Mouse (Mus musculus) embryonic facial prominence, embryonic 12.5 days (tissue): ENCODE results near the gene Gm36210. TPM values are rescaled to one million over a fixed set of nuclear protein-coding genes. Genes with fewer than 3 reads are reported as not detected.
A peak's percentile ranks its signal among the peaks of the same experiment; 100 is the strongest.

Experiments
- ATAC-seq: fragments of 200-750 bp; cut with Nextera tagmentation; 2 replicates; pipeline ENCODE4 v1.8.0; 2017; ENCODE audit not compliant: insufficient number of reproducible peaks, insufficient read depth, low FRiP score, low TSS enrichment
- H3K27ac ChIP-seq: fragments of 300-500 bp; sonication (generic); 2 replicates; pipeline ENCODE4 v1.5.1; 2016; ENCODE audit warnings: mild to moderate bottlenecking
- H3K27me3 ChIP-seq: fragments of 300-500 bp; sonication (generic); 2 replicates; pipeline ENCODE4 v1.6.1; 2016; ENCODE audit warnings: mild to moderate bottlenecking, moderate library complexity
- H3K36me3 ChIP-seq: fragments of 300-500 bp; sonication (generic); 2 replicates; pipeline ENCODE4 v1.6.1; 2016; ENCODE audit warnings: mild to moderate bottlenecking
- H3K4me1 ChIP-seq: fragments of 300-500 bp; sonication (generic); 2 replicates; pipeline ENCODE4 v1.6.1; 2016
- H3K4me2 ChIP-seq: fragments of 300-500 bp; sonication (generic); replicated peaks from 2 replicates; pipeline ENCODE4 v1.6.1; 2016; ENCODE audit warnings: mild to moderate bottlenecking, moderate library complexity
- H3K4me3 ChIP-seq: fragments of 300-500 bp; sonication (generic); 2 replicates; pipeline ENCODE4 v1.5.1; 2016; ENCODE audit warnings: mild to moderate bottlenecking
- H3K9ac ChIP-seq: fragments of 300-500 bp; sonication (generic); 2 replicates; pipeline ENCODE4 v1.6.1; 2016; ENCODE audit warnings: mild to moderate bottlenecking, moderate library complexity
- H3K9me3 ChIP-seq: fragments of 300-500 bp; sonication (generic); 2 replicates; pipeline ENCODE4 v1.6.1; 2016; ENCODE audit warnings: mild to moderate bottlenecking, moderate library complexity
- WGBS: fragments of 180-500 bp; shearing (Covaris S2); methylation state at CpG from one replicate; pipeline ENCODE4 v1.1.7; 2016; 5-methylcytosine and 5-hydroxymethylcytosine counted together
- polyA plus RNA-seq: library from polyadenylated mRNA; unstranded; fragments of >200 nt; fragmentation: Nextera tagmentation; extraction: Ambion mirVana; gene quantifications from 2 replicates; pipeline ENCODE4 v1.2.1, GENCODE M21; 2016

Gm36210 gene
- polyA plus RNA-seq, 1 experiment from 2014 or later, result not detected

DNA sequence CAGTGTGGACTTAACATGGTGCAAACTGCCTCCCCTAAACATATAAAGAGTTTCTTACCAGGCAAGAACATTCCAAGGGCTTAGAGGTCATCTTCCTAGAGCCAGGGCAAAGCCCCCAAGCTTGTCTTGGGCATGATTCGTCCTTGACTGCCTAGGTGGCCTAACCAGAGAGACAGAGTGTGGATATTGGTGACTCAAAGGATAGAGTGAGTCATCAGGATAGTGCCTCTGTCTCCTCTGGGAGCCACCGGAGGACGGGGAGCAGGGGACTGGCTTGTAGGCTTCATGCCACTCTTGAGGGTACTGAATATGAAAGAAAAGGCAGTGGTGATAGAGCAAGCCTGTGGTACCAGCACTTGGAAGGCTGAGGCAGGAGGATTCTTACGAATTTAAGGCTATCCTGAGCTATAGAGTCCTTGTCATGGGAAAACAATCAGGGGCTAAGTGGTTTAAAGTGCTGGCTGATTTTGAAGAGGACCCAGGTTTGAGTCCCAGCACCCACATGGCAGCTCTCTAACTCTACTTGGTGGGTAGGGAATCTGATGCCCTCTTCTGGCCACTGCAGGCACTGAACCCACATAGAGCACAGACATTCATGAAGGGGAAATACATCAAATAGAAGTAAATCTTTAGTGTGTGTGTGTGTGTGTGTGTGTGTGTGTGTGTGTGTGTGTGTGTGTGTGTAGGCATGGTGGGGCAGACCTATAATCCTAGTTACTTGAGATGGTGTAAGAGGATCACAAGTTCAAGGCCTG, 28.0 kb upstream of the Gm36210 start:
- no peak overlapping the region for H3K4me2 ChIP-seq
- H3K27me3 ChIP-seq, result no peaks in the 10 kb centered on the region
- H3K4me3 ChIP-seq, result no peak overlapping the region
- WGBS, result 79% methylated on average over 4 of the region's 4 CpGs
- no peak for ATAC-seq
- no peaks in the 10 kb centered on the region for H3K36me3 ChIP-seq
- no peak overlapping the region for H3K9ac ChIP-seq
- peaks cover 7% of the 10 kb centered on the region; the same call in 1 of the 2 replicates for H3K9me3 ChIP-seq
- H3K27ac ChIP-seq, result no peak overlapping the region
- no peaks in the 10 kb centered on the region for H3K4me1 ChIP-seq

GRCm38 (mm10) chr7:4933103-4933502, 26.8 kb upstream of the Gm36210 start:
- ATAC-seq, result no peak
- Histone ChIP-seq H3K36me3 (no peaks in the 10 kb centered on the region), H3K4me2 (no peak overlapping the region), H3K9me3 (peaks cover 7% of the 10 kb centered on the region; the same call in 1 of the 2 replicates), H3K9ac (no peak overlapping the region), H3K27ac (no peak overlapping the region), H3K4me1 (no peaks in the 10 kb centered on the region), H3K4me3 (no peak overlapping the region), H3K27me3 (no peaks in the 10 kb centered on the region)
- 76% methylated on average over 12 of the region's 12 CpGs for WGBS

- no peak overlapping the region for H3K27ac ChIP-seq
Observed at GRCm38 (mm10) chr7:4928323-4928722, 22.0 kb upstream of the Gm36210 start.

GRCm38 (mm10) chr7:4927711-4928110, 21.4 kb upstream of the Gm36210 start:
- Histone ChIP-seq H3K36me3 (no peaks in the 10 kb centered on the region), H3K9me3 (no peaks in the 10 kb centered on the region), H3K4me2 (no peak overlapping the region), H3K4me3 (no peak overlapping the region), H3K27ac (no peak overlapping the region), H3K9ac (no peak overlapping the region), H3K4me1 (peaks cover 49% of the 10 kb centered on the region), H3K27me3 (no peaks in the 10 kb centered on the region)
- WGBS, result 60% methylated on average over 8 of the region's 8 CpGs
- ATAC-seq, result no peak

More at GRCm38 (mm10) chr7:4928323-4928722, 22.0 kb upstream of the Gm36210 start:
- WGBS, result 83% methylated on average over 17 of the region's 17 CpGs
- no peaks in the 10 kb centered on the region for H3K9me3 ChIP-seq
- H3K4me1 ChIP-seq, result peaks cover 43% of the 10 kb centered on the region
- H3K9ac ChIP-seq, result no peak overlapping the region
- no peaks in the 10 kb centered on the region for H3K36me3 ChIP-seq
- H3K4me3 ChIP-seq, result no peak overlapping the region
- no peak for ATAC-seq
- H3K4me2 ChIP-seq, result no peak overlapping the region
- no peaks in the 10 kb centered on the region for H3K27me3 ChIP-seq

- no peaks in the 10 kb centered on the region for H3K36me3 ChIP-seq
- no peak overlapping the region for H3K9ac ChIP-seq
- H3K4me2 ChIP-seq, result no peak overlapping the region
- no peak for ATAC-seq
- H3K9me3 ChIP-seq, result no peaks in the 10 kb centered on the region
- 74% methylated on average over 16 of the region's 16 CpGs for WGBS
- H3K27ac ChIP-seq, result no peak overlapping the region
- H3K27me3 ChIP-seq, result no peaks in the 10 kb centered on the region
- no peak overlapping the region for H3K4me3 ChIP-seq
- peaks cover 58% of the 10 kb centered on the region for H3K4me1 ChIP-seq
Observed at GRCm38 (mm10) chr7:4926849-4927248, 20.5 kb upstream of the Gm36210 start.

DNA sequence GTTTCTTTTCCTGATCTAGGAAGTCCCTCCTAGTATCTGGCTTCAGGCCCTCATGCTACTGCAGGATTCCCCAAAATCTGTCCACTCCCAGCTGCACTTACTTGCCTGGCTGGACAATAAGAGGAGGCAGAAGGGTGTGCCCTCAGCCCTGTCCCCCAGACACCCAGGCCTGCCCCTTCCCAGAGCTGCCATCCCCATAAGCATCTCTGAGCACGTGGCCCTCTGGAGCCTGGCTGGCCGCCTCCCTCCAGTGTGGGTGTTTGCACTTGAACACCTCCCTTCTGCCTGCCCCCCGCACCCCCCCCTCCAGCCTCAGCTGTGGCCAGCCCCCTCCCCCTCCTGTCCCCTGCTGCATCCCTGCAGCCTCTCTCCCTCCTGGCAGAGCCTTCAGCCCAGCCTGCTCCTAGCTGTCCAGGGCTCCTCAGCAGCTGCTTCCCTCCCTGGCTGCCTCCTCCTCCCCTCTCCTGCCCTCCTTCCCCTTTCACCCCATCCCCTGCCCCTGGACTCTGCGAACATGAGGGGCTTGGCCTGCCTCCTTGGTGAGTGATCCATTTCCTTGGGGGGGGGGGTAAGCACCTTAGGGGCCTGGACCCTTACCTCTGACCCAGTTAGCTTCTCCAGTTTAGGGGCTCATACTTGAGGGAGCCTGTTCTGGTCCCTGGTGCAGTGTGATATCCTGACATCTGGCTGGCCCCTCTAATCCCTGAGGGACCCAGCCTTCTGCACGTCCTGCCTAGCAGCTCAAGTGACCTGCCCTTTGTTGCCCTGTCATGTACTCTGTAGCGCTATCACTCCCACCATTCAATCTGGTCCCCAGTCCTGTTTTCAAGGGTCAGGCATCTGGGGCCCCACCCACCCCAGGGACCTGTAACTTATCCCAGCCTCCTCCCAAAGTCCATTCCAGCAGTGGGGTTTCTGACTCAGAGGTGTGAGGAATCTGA, 19.4 kb upstream of the Gm36210 start, which contains the start of gene Ssc5d:
Ssc5d (plus strand) TSS at position 345 of the 941 bp plus-strand sequence.
- Histone ChIP-seq H3K27ac (peak within 1 kb of the TSS; percentile 92), H3K9ac (peak within 1 kb of the TSS; percentile 39), H3K9me3 (no peaks in the 10 kb centered on the region), H3K27me3 (no peaks in the 10 kb centered on the region), H3K4me3 (no peak within 1 kb of the TSS; the same call in 1 of the 2 replicates), H3K4me2 (peak within 1 kb of the TSS; percentile 79; the same call in 1 of the 2 replicates), H3K4me1 (peaks cover 66% of the 10 kb centered on the region), H3K36me3 (peaks cover 8% of the 10 kb centered on the region)
- WGBS, result 6% methylated on average over 6 of the region's 6 CpGs
- peak; percentile 45; the same call in 1 of the 2 replicates for ATAC-seq

- no peak overlapping the region for H3K9ac ChIP-seq
- H3K27ac ChIP-seq, result peak overlapping the region; percentile 92
- no peaks in the 10 kb centered on the region for H3K27me3 ChIP-seq
- no peaks in the 10 kb centered on the region for H3K9me3 ChIP-seq
- H3K4me3 ChIP-seq, result no peak overlapping the region
- H3K4me2 ChIP-seq, result peak overlapping the region; percentile 79; the same call in 1 of the 2 replicates
- ATAC-seq, result no peak
- WGBS, result 8% methylated on average over 3 of the region's 4 CpGs
- peaks cover 66% of the 10 kb centered on the region for H3K4me1 ChIP-seq
- peaks cover 16% of the 10 kb centered on the region for H3K36me3 ChIP-seq
Observed at GRCm38 (mm10) chr7:4924891-4925301, 18.6 kb upstream of the Gm36210 start.

- ATAC-seq, result no peak
- Histone ChIP-seq H3K4me1 (peaks cover 66% of the 10 kb centered on the region), H3K27me3 (no peaks in the 10 kb centered on the region), H3K36me3 (peaks cover 21% of the 10 kb centered on the region), H3K9me3 (no peaks in the 10 kb centered on the region), H3K27ac (peak overlapping the region; percentile 92), H3K4me2 (peak overlapping the region; percentile 79), H3K9ac (peak overlapping the region; percentile 46), H3K4me3 (no peak overlapping the region)
- 2% methylated on average over 4 of the region's 4 CpGs for WGBS
Observed at GRCm38 (mm10) chr7:4924483-4924882, 18.2 kb upstream of the Gm36210 start.

GRCm38 (mm10) chr7:4923586-4924364, 17.5 kb upstream of the Gm36210 start:
- peaks cover 66% of the 10 kb centered on the region for H3K4me1 ChIP-seq
- peak overlapping the region; percentile 46 for H3K9ac ChIP-seq
- peak overlapping the region; percentile 92 for H3K27ac ChIP-seq
- 5% methylated on average over 37 of the region's 37 CpGs for WGBS
- H3K9me3 ChIP-seq, result no peaks in the 10 kb centered on the region
- H3K4me2 ChIP-seq, result peak overlapping the region; percentile 79
- peaks cover 28% of the 10 kb centered on the region for H3K36me3 ChIP-seq
- peak overlapping the region; percentile 33 for H3K4me3 ChIP-seq
- ATAC-seq, result no peak
- H3K27me3 ChIP-seq, result no peaks in the 10 kb centered on the region

DNA sequence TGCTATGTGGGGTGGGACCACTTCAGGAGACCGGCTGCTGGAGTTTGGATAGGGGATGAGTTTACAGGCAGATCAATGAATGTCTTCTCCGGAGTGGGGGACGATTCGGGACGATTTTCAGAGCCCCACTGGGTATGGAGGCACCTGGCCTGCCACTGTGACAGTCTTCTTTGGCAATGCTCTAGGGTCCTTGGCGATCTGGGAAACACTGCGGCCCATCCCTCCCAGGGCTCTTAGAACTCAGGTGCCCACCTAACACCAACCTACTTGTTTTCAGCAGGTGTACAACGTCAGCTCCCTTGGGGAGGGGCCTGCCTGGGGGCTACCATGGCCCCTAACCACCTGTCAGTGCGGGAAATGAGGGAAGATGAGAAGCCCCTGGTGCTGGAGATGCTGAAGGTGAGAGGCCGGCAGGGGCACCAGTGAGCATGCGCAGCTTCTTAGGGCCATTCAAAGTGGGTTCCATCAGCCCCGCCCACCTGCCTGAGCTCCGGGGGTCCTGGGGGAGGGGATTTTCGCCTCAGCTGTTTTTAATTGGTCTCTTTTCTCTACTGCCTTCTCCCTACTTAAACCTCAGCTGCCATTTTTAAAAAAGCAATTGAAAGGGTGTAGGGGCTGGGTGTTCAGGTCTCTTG, 16.7 kb upstream of the Gm36210 start:
- Histone ChIP-seq H3K27me3 (no peaks in the 10 kb centered on the region), H3K4me1 (peaks cover 66% of the 10 kb centered on the region), H3K9me3 (no peaks in the 10 kb centered on the region), H3K4me3 (peak overlapping the region; percentile 33), H3K36me3 (peaks cover 34% of the 10 kb centered on the region), H3K9ac (0 out of 2 replicates have a peak overlapping the region, but pooled peaks have one; percentile 46), H3K27ac (peak overlapping the region; percentile 92), H3K4me2 (peak overlapping the region; percentile 79)
- WGBS, result 2% methylated on average over 14 of the region's 14 CpGs
- peak; percentile 11 for ATAC-seq
